Mouse (Mus musculus) liver, adult 2 months (tissue): ENCODE results near the gene Pnn.

Experiments
- CTCF ChIP-seq: fragments of 200-500 bp; IDR thresholded peaks from 2 replicates; pipeline ENCODE4 v1.5.1; 2011; ENCODE audit warnings: low read depth, low read length, control low read depth
- POLR2A ChIP-seq: fragments of 200-500 bp; IDR thresholded peaks from 2 replicates; pipeline ENCODE4 v1.6.1; 2011; ENCODE audit warnings: low read length, control low read depth; ENCODE audit not compliant: insufficient read depth; ENCODE audit errors: extremely low read depth

- TF ChIP-seq POLR2A (no peak), CTCF (no peak)
Observed at GRCm38 (mm10) chr12:59053976-59054375, 12.7 kb upstream of the Pnn start.
